Mouse (Mus musculus) urinary bladder, postnatal 36 days (tissue): ENCODE measurements around the gene Padi4.

Experiments used
- DNase-seq, 2 experiments: peaks; one replicate each; pipeline ENCODE4 v3.0.0; 2022; ENCODE audit warnings: low spot score in 2 of 2, mixed read lengths in 1 of 2

Padi4 gene

GRCm38 (mm10) chr4:140742543-140742942, 31.5 kb downstream of the Padi4 start, which contains the start of gene Padi6:
Gene Padi6 (minus strand): TSS chr4:140742643.
- DNase-seq: no peak

- DNase-seq: no peak
Observed at GRCm38 (mm10) chr4:140741401-140741800, 32.6 kb downstream of the Padi4 start.

- no peak for DNase-seq
Observed at GRCm38 (mm10) chr4:140740655-140741054, 33.4 kb downstream of the Padi4 start.

GRCm38 (mm10) chr4:140732871-140733270, 41.2 kb downstream of the Padi4 start:
- no peak for DNase-seq

DNA sequence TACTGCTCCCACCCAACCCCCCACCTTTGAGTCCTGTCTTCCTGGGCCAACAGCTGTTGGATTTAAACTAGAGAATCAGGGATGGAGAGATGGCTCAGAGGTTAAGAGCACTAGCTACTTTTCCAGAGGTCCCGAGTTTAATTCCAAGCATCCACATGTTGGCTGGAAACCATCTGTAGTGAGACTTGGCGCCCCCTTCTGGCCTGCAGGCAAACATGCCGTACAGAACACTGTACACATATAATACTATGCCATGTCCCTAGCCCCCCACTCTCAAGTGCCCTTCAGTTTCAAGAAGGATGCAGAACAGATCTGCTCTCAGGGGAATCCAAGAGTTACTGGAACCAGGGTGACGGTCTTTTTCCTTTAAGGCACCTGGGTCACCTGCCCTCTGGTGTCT, 42.4 kb downstream of the Padi4 start:
- DNase-seq: no peak

DNA sequence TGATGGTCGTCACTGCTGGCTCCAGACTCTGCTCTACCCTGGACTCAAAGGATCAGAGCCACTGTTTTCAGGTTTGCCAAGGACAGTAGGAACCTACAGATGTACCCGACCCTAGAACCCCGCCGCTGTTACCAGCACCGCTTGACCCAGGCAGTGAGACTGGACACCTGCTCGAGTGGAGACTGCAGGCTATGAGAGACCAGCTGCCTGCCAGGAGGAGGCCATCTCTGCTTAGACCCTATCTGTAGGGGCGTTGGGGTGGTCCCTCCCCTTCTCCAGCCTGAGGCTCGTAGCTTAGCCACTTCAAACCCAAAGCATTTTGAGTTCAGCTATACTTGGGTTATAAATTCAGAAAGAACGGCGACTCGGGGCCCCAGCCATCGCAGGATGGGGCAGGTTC, 47.1 kb downstream of the Padi4 start:
- no peak for DNase-seq

DNA sequence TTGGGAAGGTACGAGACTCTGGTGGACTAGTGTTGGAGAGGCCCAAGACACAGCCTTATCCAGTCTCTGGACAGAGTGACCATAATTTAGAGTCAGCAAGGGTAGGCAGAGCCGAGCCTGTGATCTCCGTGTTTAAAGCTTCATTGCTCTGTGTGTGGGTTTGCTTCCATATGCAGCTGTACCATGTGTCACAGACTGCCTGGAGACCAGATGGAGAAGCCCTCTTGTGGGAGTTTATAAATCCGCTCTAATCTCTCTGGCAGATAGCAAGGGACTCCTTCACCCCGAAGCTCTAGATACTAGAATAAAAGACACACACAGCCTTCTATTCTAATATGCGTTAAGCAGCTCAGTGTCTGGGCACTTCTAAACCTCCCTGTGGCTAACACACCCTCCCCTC, 49.3 kb downstream of the Padi4 start:
- DNase-seq: no peak

- no peak for DNase-seq
Observed at GRCm38 (mm10) chr4:140723801-140724200, 50.2 kb downstream of the Padi4 start.

- DNase-seq: no peak
Observed at GRCm38 (mm10) chr4:140723192-140723591, 50.8 kb downstream of the Padi4 start.

- DNase-seq: no peak
Observed at GRCm38 (mm10) chr4:140722710-140723109, 51.3 kb downstream of the Padi4 start.

DNA sequence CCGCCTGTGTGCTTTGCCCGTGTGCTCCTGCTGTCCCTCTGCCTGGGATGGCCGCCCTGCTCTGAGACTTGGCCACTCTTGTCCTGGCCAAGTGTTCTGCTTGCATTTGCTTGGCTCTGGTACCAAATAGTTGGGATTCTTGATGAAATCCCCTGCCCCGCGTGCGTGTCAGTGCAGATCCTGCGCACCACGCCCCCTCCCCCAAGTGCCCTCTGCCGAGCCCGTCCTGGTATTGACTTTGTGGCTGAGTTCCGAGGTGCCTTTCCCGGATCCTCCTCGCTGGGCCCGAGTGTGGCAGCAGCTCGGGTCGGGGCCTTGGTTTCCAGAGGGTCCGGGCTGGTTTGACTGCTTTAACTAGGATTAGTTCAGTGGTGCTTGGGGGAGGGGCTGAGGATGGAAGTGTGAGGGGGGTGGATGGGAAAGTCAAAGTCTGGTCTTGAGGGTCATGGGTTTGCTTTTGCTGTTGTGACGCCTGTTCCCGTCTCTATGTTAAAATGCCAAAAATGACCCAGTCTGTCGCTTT, 52.0 kb downstream of the Padi4 start:
- DNase-seq: no peak

GRCm38 (mm10) chr4:140720091-140720490, 53.9 kb downstream of the Padi4 start:
- peak; percentile 23 to 35 for DNase-seq

- DNase-seq: no peak
Observed at GRCm38 (mm10) chr4:140718436-140718835, 55.6 kb downstream of the Padi4 start.

DNA sequence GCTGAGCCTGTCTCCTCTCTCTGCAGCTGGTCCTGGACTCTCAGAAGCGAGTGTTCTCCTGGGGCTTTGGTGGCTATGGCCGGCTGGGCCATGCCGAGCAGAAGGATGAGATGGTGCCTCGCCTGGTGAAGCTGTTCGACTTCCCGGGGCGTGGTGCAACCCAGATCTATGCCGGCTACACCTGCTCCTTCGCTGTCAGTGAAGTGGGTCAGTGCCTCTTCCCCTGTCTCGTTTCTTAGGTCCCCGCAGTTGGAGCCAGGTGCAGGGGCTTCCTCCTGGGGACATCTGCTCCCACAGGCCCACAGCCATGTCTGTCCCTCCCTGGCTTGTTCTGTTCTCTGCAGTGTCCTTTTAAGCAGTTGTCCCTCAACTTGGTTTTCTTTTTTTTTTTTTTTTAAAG, 57.0 kb downstream of the Padi4 start:
- no peak for DNase-seq

DNA sequence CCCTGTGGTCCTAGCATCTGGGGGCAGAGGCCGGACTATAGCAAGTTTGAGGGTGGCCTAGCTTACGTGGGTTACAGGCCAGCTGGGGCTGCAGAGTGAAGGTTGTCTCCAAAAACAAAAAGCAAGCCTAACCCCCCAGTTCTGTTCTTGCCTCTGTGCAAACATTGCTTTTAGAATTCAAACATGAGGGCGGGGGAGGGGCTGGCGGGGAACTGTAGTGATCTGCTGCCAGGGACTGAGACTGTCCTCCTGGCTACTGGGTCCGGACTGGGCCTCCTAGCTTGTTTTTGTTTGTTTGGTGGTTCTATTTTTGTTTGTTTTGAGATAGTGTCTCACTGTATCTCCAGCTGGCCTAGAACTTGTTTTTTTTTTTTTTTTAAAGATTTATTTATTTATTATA, 59.5 kb downstream of the Padi4 start:
- no peak for DNase-seq

GRCm38 (mm10) chr4:140713480-140714365, 60.3 kb downstream of the Padi4 start:
- peak; percentile 82 to 89 for DNase-seq

DNA sequence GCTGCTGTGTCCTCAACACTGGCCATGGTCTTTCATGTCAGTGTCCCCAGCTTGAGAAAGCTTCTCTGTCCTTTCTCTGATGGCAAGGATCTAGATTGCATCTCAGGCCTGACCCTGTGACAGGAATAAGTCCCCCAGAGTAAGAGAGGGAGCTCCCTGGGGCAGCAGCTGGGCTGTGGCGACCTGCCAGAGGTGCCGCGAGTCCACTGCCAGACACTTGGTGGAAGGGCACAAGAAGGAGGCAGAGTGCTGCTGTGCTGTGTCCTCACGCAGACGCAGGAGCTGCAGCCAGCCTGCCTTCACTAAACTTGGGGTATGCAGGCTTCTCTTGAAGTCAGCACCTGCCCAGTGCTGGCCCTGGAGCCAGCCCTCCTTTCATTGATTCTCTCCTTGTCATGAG, 62.7 kb downstream of the Padi4 start:
- DNase-seq: no peak

- no peak for DNase-seq
Observed at GRCm38 (mm10) chr4:140710781-140711180, 63.3 kb downstream of the Padi4 start.

GRCm38 (mm10) chr4:140709617-140710016, 64.4 kb downstream of the Padi4 start:
- DNase-seq: no peak

DNA sequence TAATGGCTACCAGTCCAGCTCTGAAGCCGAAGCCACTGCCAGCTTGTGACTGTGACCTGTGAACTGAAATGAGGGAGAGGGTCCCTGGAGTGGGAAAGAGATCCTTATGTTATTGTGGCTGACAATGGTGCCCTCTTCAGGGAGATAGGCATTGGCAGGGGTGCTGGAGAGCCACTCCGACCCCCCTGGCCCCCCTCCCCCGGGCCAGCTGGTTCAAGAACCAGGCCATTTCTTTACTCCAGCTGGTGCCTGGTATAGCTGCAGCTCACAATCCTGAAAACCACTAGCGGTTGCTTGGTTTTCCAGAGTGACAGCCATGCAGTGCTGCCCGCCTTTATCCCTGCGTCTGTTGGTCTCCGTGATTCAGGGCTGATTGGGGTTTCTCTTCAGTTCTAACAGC, 64.9 kb downstream of the Padi4 start:
- no peak for DNase-seq

- DNase-seq: peak in 1 of 2 experiments; percentile 32
Observed at GRCm38 (mm10) chr4:140708297-140708927, 65.6 kb downstream of the Padi4 start.

DNA sequence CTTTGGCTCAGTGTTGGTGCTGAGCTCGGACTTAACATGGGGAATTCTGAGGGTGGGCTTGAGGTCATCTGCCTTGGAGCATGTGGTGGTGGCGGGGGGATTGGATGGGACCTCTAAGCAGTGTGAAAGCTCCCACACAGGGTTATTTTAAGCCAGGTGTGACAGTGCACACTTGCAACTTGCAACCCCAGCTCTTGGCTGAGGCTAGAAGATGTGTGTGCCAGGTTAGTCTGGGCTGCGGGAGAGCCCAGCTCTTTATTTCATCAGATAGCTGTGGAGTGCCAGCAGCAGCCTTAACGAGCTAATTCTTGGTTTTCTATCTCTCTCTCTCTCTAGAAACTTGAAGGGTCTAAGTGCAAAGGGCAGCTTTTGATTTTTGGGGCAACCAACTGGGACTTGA, 66.4 kb downstream of the Padi4 start:
- no peak for DNase-seq

DNA sequence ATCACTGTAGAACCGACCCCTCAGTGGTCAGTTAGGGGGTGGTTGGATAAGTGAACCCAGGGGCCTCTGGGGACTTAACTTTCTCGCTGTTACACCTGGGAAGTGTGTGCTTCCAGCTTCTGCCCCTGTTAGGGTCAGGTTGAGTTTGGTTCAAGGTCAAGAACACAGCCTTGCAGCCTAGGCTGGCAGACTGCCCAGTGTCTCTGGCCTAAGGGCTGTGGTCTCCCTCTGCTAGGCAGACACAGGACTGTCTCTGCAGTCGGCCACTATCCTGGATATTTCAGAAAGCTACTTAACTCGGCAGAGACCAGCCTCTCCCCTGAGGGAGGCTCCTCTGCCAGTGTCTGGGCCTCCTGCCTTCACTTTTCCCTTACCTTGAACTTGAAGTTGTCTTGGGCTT, 69.9 kb downstream of the Padi4 start:
- no peak for DNase-seq
